Mouse (Mus musculus): Measurements from ENCODE around the gene Atg7.

DNA sequence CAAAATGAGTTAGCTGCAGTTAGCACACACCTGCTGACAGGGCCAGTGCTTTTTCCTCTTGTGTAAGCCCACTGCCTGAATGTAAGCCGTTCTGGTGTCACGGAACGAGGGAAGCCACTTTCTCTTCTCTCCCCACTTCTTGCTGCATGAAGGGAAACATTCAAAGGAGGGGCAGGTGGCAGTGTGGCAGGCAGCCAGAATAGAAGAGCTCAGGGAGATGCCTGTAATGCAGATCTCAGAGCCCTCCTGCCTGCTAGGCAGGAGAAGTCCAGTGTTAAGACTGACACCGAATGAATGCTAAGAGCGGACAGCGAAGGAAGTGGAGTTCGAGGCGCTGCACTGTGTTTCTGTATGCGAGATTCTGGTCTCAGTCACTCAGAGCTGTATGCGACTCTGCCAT is 49.8 kb downstream of the Atg7 start:
- TF ChIP-seq CTCF (IDR thresholded peaks at IDR 0.05; ENCODE audit: extremely low read depth, insufficient read length, insufficient replicate concordance, low read depth, low read length) = no peak
- no peak for TF ChIP-seq POLR2A (IDR thresholded peaks at IDR 0.05; ENCODE audit: low read depth, low read length)

Data from small intestine, adult 2 months (tissue).